Comparison of ENCODE assay signal across 25 mouse cellular contexts in genomic region chr11:93860540-93861172, GRCm38 (mm10). TPM values are rescaled to one million over a fixed set of nuclear protein-coding genes. Genes with fewer than 3 reads are reported as not detected.
A peak's percentile ranks its signal among the peaks of the same experiment; 100 is the strongest.
DNase-seq lines count a peak whose midpoint lies in the region; ATAC-seq and TF ChIP-seq lines count a peak whose summit lies in the region.
"Had no signal": no experiment of that assay in that cellular context is flagged by ENCODE, and none has a peak within 500 bp of the region (broad histone marks: within the 10 kb centered on the region; RNA-seq: fewer than 3 reads in every experiment).

No protein-coding gene starts in this region.

- H3K4me3 ChIP-seq in heart, postnatal 0 days (ENCODE audit: low read depth, low read length), result no peak overlapping the region
- H3K4me3 ChIP-seq in CH12.LX (replicated peaks in 1 of 3; ENCODE audit: low read depth in 2 of 3, low read length in 2 of 3, poor library complexity in 1 of 3) (no peak overlapping the region), macrophage (ENCODE audit: inconsistent target) (no peak overlapping the region)
- H3K4me3 ChIP-seq: embryonic facial prominence, embryonic 13.5 days; embryonic facial prominence, embryonic 15.5 days; erythroblast, embryonic 14.5 days; forebrain, embryonic 10.5 days; forebrain, embryonic 13.5 days; forebrain, embryonic 15.5 days had no signal

- peaks cover 28% of the 10 kb centered on the region for H3K36me3 ChIP-seq in heart, postnatal 0 days (replicated peaks; ENCODE audit: control insufficient read depth, insufficient read depth, low read length)
- H3K36me3 ChIP-seq in CH12.LX (replicated peaks in 1 of 2; ENCODE audit: control insufficient read depth in 1 of 2, insufficient read depth in 1 of 2, low read length in 1 of 2) (peaks cover 21 to 43% of the 10 kb centered on the region in 2 experiments), macrophage (ENCODE audit: inconsistent target) (peaks cover 3% of the 10 kb centered on the region)

- no peak for DNase-seq in heart, postnatal 0 days (ENCODE audit: low spot score)
- DNase-seq in heart, adult 8-10 months (ENCODE audit: low spot score), result no peak
- peak; percentile 88 for DNase-seq in CH12.LX (ENCODE audit: extremely low read depth)
- peak; percentile 8 for DNase-seq in brain, embryonic 14.5 days (ENCODE audit: low read depth)
- no peak for DNase-seq in adrenal gland, adult 18-20 months (ENCODE audit: low spot score in 2 of 2)
- DNase-seq in kidney, adult 18-20 months, result no peak
- DNase-seq: adrenal gland, adult 8-10 months; adrenal gland, postnatal 14 days; adrenal gland, postnatal 36 days; cerebellum, adult 11 months; cerebellum, adult 18-20 months; cerebellum, adult 8-10 months; cerebellum, adult 9-11 months; cerebellum, postnatal 14 days; cerebellum, postnatal 36 days; embryo, embryonic 11 days; forebrain, postnatal 0 days had no signal

- TF ChIP-seq RAD21 in CH12.LX (IDR thresholded peaks at IDR 0.05; ENCODE audit: low read depth, low read length), result no peak

- in situ Hi-C loops in CH12.LX (cut with MboI; ENCODE audit: low pct_ligation_motif_present, low pct_unique_long_range_greater_than_20kb, low sequenced_read_pairs), result no loop called here

- no peak overlapping the region for H3K9ac ChIP-seq in heart, postnatal 0 days (replicated peaks; ENCODE audit: low read depth, low read length)
- H3K9ac ChIP-seq in CH12.LX (ENCODE audit: insufficient read depth, low read depth), result 0 out of 2 replicates have a peak overlapping the region, but pooled peaks have one; percentile 9
- H3K9ac ChIP-seq: embryonic facial prominence, embryonic 13.5 days; embryonic facial prominence, embryonic 15.5 days; forebrain, embryonic 13.5 days; forebrain, embryonic 15.5 days; forebrain, postnatal 0 days had no signal

- H3K4me1 ChIP-seq in heart, postnatal 0 days (ENCODE audit: control insufficient read depth, insufficient read depth), result no peaks in the 10 kb centered on the region
- H3K4me1 ChIP-seq in CH12.LX (ENCODE audit: control insufficient read depth in 1 of 2, insufficient read depth in 2 of 2), result peaks cover 7 to 53% of the 10 kb centered on the region in 2 experiments
- H3K4me1 ChIP-seq: embryonic facial prominence, embryonic 13.5 days; embryonic facial prominence, embryonic 15.5 days; forebrain, embryonic 10.5 days; forebrain, embryonic 13.5 days had no signal

- H3K27ac ChIP-seq in heart, postnatal 0 days (ENCODE audit: low read depth), result peak overlapping the region; percentile 23; the same call in 1 of the 2 replicates
- H3K27ac ChIP-seq in CH12.LX (ENCODE audit: insufficient read depth, low read depth) (peak overlapping the region; percentile 83), macrophage (peak overlapping the region; percentile 66)
- H3K27ac ChIP-seq: embryonic facial prominence, embryonic 13.5 days; embryonic facial prominence, embryonic 15.5 days; forebrain, embryonic 10.5 days; forebrain, embryonic 13.5 days; forebrain, embryonic 15.5 days had no signal

- no peaks in the 10 kb centered on the region for H3K9me3 ChIP-seq in heart, postnatal 0 days (replicated peaks; ENCODE audit: control insufficient read depth, low read length)
- H3K9me3 ChIP-seq in CH12.LX (replicated peaks; ENCODE audit: low read length), result no peaks in the 10 kb centered on the region
- H3K9me3 ChIP-seq: embryonic facial prominence, embryonic 13.5 days; embryonic facial prominence, embryonic 15.5 days; forebrain, embryonic 10.5 days; forebrain, embryonic 13.5 days; forebrain, embryonic 15.5 days had no signal

- H3K79me2 ChIP-seq in CH12.LX (replicated peaks; ENCODE audit: control insufficient read depth, extremely low read depth, insufficient read depth, poor library complexity, severe bottlenecking) (peaks cover 7% of the 10 kb centered on the region), macrophage (ENCODE audit: inconsistent target) (no peaks in the 10 kb centered on the region)

- H3K4me2 ChIP-seq in heart, postnatal 0 days (ENCODE audit: low read depth, low read length), result no peak overlapping the region
- H3K4me2 ChIP-seq in CH12.LX (ENCODE audit: insufficient read depth, low read depth, poor library complexity, severe bottlenecking), result peak overlapping the region; percentile 72
- H3K4me2 ChIP-seq: embryonic facial prominence, embryonic 13.5 days; embryonic facial prominence, embryonic 15.5 days; forebrain, embryonic 13.5 days; forebrain, embryonic 15.5 days had no signal

- no peak for ATAC-seq in heart, postnatal 0 days (ENCODE audit: insufficient read depth, low read depth)
- ATAC-seq: CD4-positive, CD25-positive, alpha-beta regulatory T cell, adult 4 months; forebrain, embryonic 13.5 days; forebrain, embryonic 15.5 days; forebrain, postnatal 0 days had no signal

- TF ChIP-seq POLR2A in CH12.LX (IDR thresholded peaks at IDR 0.05; ENCODE audit: low read depth, low read length), result no peak
- no peak for TF ChIP-seq POLR2A in brain, embryonic 14.5 days (IDR thresholded peaks at IDR 0.05; ENCODE audit: borderline replicate concordance, extremely low read depth, insufficient read depth, insufficient read length, poor library complexity, severe bottlenecking)

- TF ChIP-seq CTCF in heart, postnatal 0 days (IDR thresholded peaks at IDR 0.05; ENCODE audit: low read depth), result no peak
- TF ChIP-seq CTCF in CH12.LX (conservative IDR thresholded peaks at IDR 0.05 in 1 of 2, IDR thresholded peaks at IDR 0.05 in 1 of 2; ENCODE audit: low read depth in 2 of 2, low read length in 2 of 2), result no peak
- TF ChIP-seq CTCF in brain, embryonic 14.5 days (IDR thresholded peaks at IDR 0.05; ENCODE audit: borderline replicate concordance, extremely low read depth, insufficient read depth, insufficient read length), result no peak

- dilution Hi-C loops in CH12.LX (cut with MboI; ENCODE audit: extremely low pct_ligation_motif_present, extremely low pct_unique_long_range_greater_than_20kb, low sequenced_read_pairs), result no loop called here

- no peak for TF ChIP-seq EP300 in heart, postnatal 0 days (IDR thresholded peaks at IDR 0.05; ENCODE audit: low read depth)
- peak; percentile 23; the same call in 1 of the 2 replicates for TF ChIP-seq EP300 in CH12.LX (IDR thresholded peaks at IDR 0.05; ENCODE audit: low read length)

- H3K27me3 ChIP-seq in heart, postnatal 0 days (ENCODE audit: control insufficient read depth, insufficient read depth, low read length), result no peaks in the 10 kb centered on the region
- H3K27me3 ChIP-seq in CH12.LX (replicated peaks), result no peaks in the 10 kb centered on the region
- H3K27me3 ChIP-seq: embryonic facial prominence, embryonic 13.5 days; embryonic facial prominence, embryonic 15.5 days; forebrain, embryonic 13.5 days; forebrain, embryonic 15.5 days had no signal

- 86% methylated on average over 1 of the region's 1 CpGs for WGBS in heart, postnatal 0 days
- 94% methylated on average over 1 of the region's 1 CpGs for WGBS in macrophage (ENCODE audit: missing documents)

TF ChIP-seq in CH12.LX, 34 proteins besides CTCF, POLR2A, EP300 and RAD21 (continues in another document):
- peak; percentile 32; the same call in 1 of the 2 replicates for TF ChIP-seq BHLHE40 (IDR thresholded peaks at IDR 0.05; ENCODE audit: low read depth, low read length)
- no peak for TF ChIP-seq ELF1 (IDR thresholded peaks at IDR 0.05; ENCODE audit: low read depth, low read length)
- TF ChIP-seq RCOR1 (conservative IDR thresholded peaks at IDR 0.05; ENCODE audit: low read depth, low read length), result peak; percentile 51; the same call in 1 of the 2 replicates
- TF ChIP-seq TCF12 (IDR thresholded peaks at IDR 0.05; ENCODE audit: low read depth, low read length), result peak; percentile 25; the same call in 1 of the 2 replicates
- TF ChIP-seq ZC3H11A (IDR thresholded peaks at IDR 0.05; ENCODE audit: low read depth, low read length), result no peak
- 0 out of 2 replicates have a peak, but pooled peaks have one; percentile 26 for TF ChIP-seq MAZ (IDR thresholded peaks at IDR 0.05; ENCODE audit: low read depth, low read length)
- peak; percentile 44; the same call in 1 of the 2 replicates for TF ChIP-seq JUND (conservative IDR thresholded peaks at IDR 0.05; ENCODE audit: low read depth, low read length)
- no peak for TF ChIP-seq UBTF (IDR thresholded peaks at IDR 0.05; ENCODE audit: low read depth, low read length)
- no peak for TF ChIP-seq HCFC1 (IDR thresholded peaks at IDR 0.05; ENCODE audit: low read depth, low read length)
- TF ChIP-seq ZKSCAN1 (IDR thresholded peaks at IDR 0.05; ENCODE audit: borderline replicate concordance, low read depth, low read length), result no peak
- no peak for TF ChIP-seq MAX (IDR thresholded peaks at IDR 0.05; ENCODE audit: low read length)
- TF ChIP-seq MAFK (IDR thresholded peaks at IDR 0.05; ENCODE audit: insufficient replicate concordance, low read length), result 0 out of 2 replicates have a peak, but pooled peaks have one; percentile 10

RNA-seq across cellular contexts. Expression of gene Utp18, which starts 24.9 kb away (rescaled TPM):
- 11.8 and 12.9 TPM in 2 replicates for total RNA-seq in heart, postnatal 0 days (2014; rRNA removed; ENCODE audit: low replicate concordance)
- 10.0 and 11.2 TPM in 2 replicates for polyA plus RNA-seq in heart, postnatal 0 days (2015; fragmentation: Nextera tagmentation; extraction: Ambion mirVana)
- total RNA-seq in heart, adult 8-10 months (2022), result 1 to 10 TPM; 8.4 to 9.0 (median 8.8) TPM
- total RNA-seq in CH12.LX (2012; rRNA removed) (61.8 and 76.0 TPM in 2 replicates), CH12.LX (2014; rRNA removed) (132 and 153 TPM in 2 replicates)
- polyA plus RNA-seq in CH12.LX (2012; ENCODE audit: insufficient read length, low read depth) (93.9 and 117 TPM in 2 replicates), macrophage (2018) (15.8 to 32.3 TPM (median 16.0 TPM) in 3 replicates)
- polyA plus RNA-seq in brain, embryonic 14.5 days (2012; rRNA removed), result 23.8 and 24.1 TPM in 2 replicates
- 10 to 100 TPM; 17.4 to 38.7 (median 30.1) TPM for total RNA-seq in macrophage (2018; cell fraction: chromatin; rRNA removed)
- total RNA-seq in macrophage (2018; cell fraction: cytosol; rRNA removed), result 10 to 100 TPM; 14.0 to 19.6 (median 16.3) TPM
- total RNA-seq in macrophage (2018; cell fraction: nucleus; rRNA removed), result 10 to 100 TPM; 11.3 to 31.0 (median 19.2) TPM
- 10 to 100 TPM; 19.2 to 23.4 TPM for total RNA-seq in adrenal gland, adult 18-20 months (2021)

RNA-seq across cellular contexts. Expression of gene Mbtd1, which starts 25.0 kb away (rescaled TPM):
- 9.6 and 14.1 TPM in 2 replicates for total RNA-seq in heart, postnatal 0 days (2014; rRNA removed; ENCODE audit: low replicate concordance)
- polyA plus RNA-seq in heart, postnatal 0 days (2015; fragmentation: Nextera tagmentation; extraction: Ambion mirVana), result 10.7 and 10.8 TPM in 2 replicates
- total RNA-seq in heart, adult 8-10 months (2022), result 10 to 100 TPM; 10.5 to 14.3 (median 12.4) TPM
- 19.9 TPM in 2 replicates for total RNA-seq in CH12.LX (2012; rRNA removed)
- total RNA-seq in CH12.LX (2014; rRNA removed), result 20.5 and 21.5 TPM in 2 replicates
- 46.5 and 50.1 TPM in 2 replicates for polyA plus RNA-seq in CH12.LX (2012; ENCODE audit: insufficient read length, low read depth)
- 46.0 and 51.4 TPM in 2 replicates for polyA plus RNA-seq in brain, embryonic 14.5 days (2012; rRNA removed)
- 100 to 1,000 TPM in 24 of 26 experiments, 10 to 100 TPM in 2; 90.2 to 408 (median 148) TPM for total RNA-seq in macrophage (2018; cell fraction: chromatin; rRNA removed)
- total RNA-seq in macrophage (2018; cell fraction: cytosol; rRNA removed), result 10 to 100 TPM in 22 of 26 experiments, 1 to 10 TPM in 4; 6.9 to 29.4 (median 15.7) TPM
- 100 to 1,000 TPM in 9 of 26 experiments, 10 to 100 TPM in 17; 38.2 to 227 (median 82.7) TPM for total RNA-seq in macrophage (2018; cell fraction: nucleus; rRNA removed)
- 7.7 to 19.3 TPM (median 16.1 TPM) in 3 replicates for polyA plus RNA-seq in macrophage (2018)
- 10 to 100 TPM; 17.7 to 21.6 TPM for total RNA-seq in adrenal gland, adult 18-20 months (2021)

Comparison
In these comparisons a context has a peak if more than half of its experiments do, and no peak if none do; other contexts are left out.
1. DNase-seq: peak in CH12.LX (single experiment) and brain, embryonic 14.5 days (single experiment); none in heart, postnatal 0 days (single experiment), heart, adult 8-10 months (single experiment), adrenal gland, adult 18-20 months (0 of 2) and kidney, adult 18-20 months (single experiment).
2. H3K27ac ChIP-seq: peak in every context shown above with its lines; median percentile 83 in CH12.LX; 66 in macrophage; 23 in heart, postnatal 0 days.